Mouse (Mus musculus) CD4-positive helper T cell, adult 2 months (primary cell): ENCODE measurements around the gene St5.

ENCODE experiments used
- DNase-seq: peaks from one replicate; pipeline ENCODE4 v3.0.0-alpha.2; 2012; ENCODE audit warnings: low read depth, missing footprints, low spot score

The St5 gene

GRCm38 (mm10) chr7:109492616-109493318 lies 210.6 kb downstream of the St5 start:
- DNase-seq, result no peak

DNA sequence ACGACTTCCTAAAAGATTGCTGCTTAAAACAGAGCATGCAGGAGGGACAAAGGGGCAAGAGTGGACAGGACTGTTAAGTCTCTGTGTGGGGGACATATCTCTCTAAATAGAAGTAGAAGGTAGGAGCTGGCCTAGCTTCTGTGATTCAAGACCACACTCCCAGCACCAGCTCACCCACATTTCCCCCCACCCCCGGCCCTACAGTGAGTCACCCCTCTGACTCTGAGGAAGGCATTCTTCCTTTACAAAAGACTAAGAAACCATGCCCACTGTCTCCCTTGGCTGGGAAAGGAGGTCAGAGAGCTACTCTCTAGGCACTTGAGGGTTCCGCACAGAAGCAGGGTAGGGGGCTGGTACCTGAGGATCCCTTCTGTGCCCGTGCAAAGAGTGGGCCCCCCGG lies 219.2 kb downstream of the St5 start:
- DNase-seq, result no peak

- DNase-seq, result no peak
Measured at GRCm38 (mm10) chr7:109480765-109481197, 222.6 kb downstream of the St5 start.

GRCm38 (mm10) chr7:109477926-109478325 lies 225.5 kb downstream of the St5 start:
- no peak for DNase-seq
